Mouse (Mus musculus) liver, postnatal 0 days (tissue): ENCODE results near the gene Abcb4.

ENCODE experiments used
- CTCF ChIP-seq: sonication (generic); IDR thresholded peaks from 2 replicates; pipeline ENCODE4 v1.5.1; 2016; ENCODE audit warnings: antibody characterized with exemption, low read depth
- EP300 ChIP-seq: IDR thresholded peaks from 2 replicates; pipeline ENCODE4 v1.6.1; 2016; ENCODE audit warnings: antibody characterized with exemption, low read depth, mild to moderate bottlenecking

GRCm38 (mm10) chr5:8990526-8990925, 97.0 kb downstream of the Abcb4 start:
- TF ChIP-seq CTCF (no peak), EP300 (no peak)
